In genomic region chr6:5179189-5179588, GRCm38 (mm10) we compare ENCODE assay signal across 30 mouse cellular contexts. TPM values are rescaled to one million over a fixed set of nuclear protein-coding genes. Genes with fewer than 3 reads are reported as not detected.
DNase-seq lines count a peak whose midpoint lies in the region; ATAC-seq and TF ChIP-seq lines count a peak whose summit lies in the region.
"Had no signal": no experiment of that assay in that cellular context is flagged by ENCODE, and none has a peak within 500 bp of the region (broad histone marks: within the 10 kb centered on the region; RNA-seq: fewer than 3 reads in every experiment).

No protein-coding gene starts in this region.

- WGBS in limb, embryonic 10.5 days = 57% methylated on average over 6 of the region's 6 CpGs
- WGBS in limb, embryonic 14.5 days = 32% methylated on average over 6 of the region's 6 CpGs
- WGBS in midbrain, embryonic 14.5 days = 94% methylated on average over 6 of the region's 6 CpGs
- 89% methylated on average over 6 of the region's 6 CpGs for WGBS in midbrain, embryonic 11.5 days

- H3K4me1 ChIP-seq in limb, embryonic 10.5 days = peaks cover 28% of the 10 kb centered on the region
- peaks cover 15% of the 10 kb centered on the region; the same call in 1 of the 2 replicates for H3K4me1 ChIP-seq in limb, embryonic 14.5 days (ENCODE audit: control insufficient read depth, insufficient read depth, low read length)
- H3K4me1 ChIP-seq in midbrain, embryonic 14.5 days (ENCODE audit: control insufficient read depth, insufficient read depth, low read length) = 0 out of 2 replicates have a peak, but pooled peaks cover 9% of the 10 kb centered on the region
- no peaks in the 10 kb centered on the region for H3K4me1 ChIP-seq in midbrain, embryonic 11.5 days (ENCODE audit: control insufficient read depth, insufficient read depth, low read length)
- H3K4me1 ChIP-seq: heart, embryonic 10.5 days; heart, embryonic 13.5 days had no signal

- H3K4me3 ChIP-seq in limb, embryonic 10.5 days = no peak overlapping the region
- no peak overlapping the region for H3K4me3 ChIP-seq in limb, embryonic 14.5 days (replicated peaks; ENCODE audit: low read length)
- no peak overlapping the region for H3K4me3 ChIP-seq in midbrain, embryonic 14.5 days (replicated peaks; ENCODE audit: low read depth, low read length)
- H3K4me3 ChIP-seq in midbrain, embryonic 11.5 days (ENCODE audit: low read depth, low read length) = no peak overlapping the region
- H3K4me3 ChIP-seq: erythroblast, embryonic 14.5 days; heart, adult 2 months; heart, embryonic 10.5 days had no signal

- H3K9me3 ChIP-seq in limb, embryonic 10.5 days (replicated peaks) = no peaks in the 10 kb centered on the region
- H3K9me3 ChIP-seq in limb, embryonic 14.5 days (ENCODE audit: control insufficient read depth, low read length) = no peaks in the 10 kb centered on the region
- no peaks in the 10 kb centered on the region for H3K9me3 ChIP-seq in midbrain, embryonic 14.5 days (ENCODE audit: control insufficient read depth, low read length)
- H3K9me3 ChIP-seq in midbrain, embryonic 11.5 days (ENCODE audit: control insufficient read depth, low read length) = no peaks in the 10 kb centered on the region
- H3K9me3 ChIP-seq: embryonic facial prominence, embryonic 10.5 days; embryonic facial prominence, embryonic 13.5 days; forebrain, embryonic 12.5 days; G1E; heart, embryonic 10.5 days; heart, embryonic 13.5 days; hindbrain, embryonic 13.5 days had no signal

- no peak overlapping the region for H3K9ac ChIP-seq in limb, embryonic 14.5 days (ENCODE audit: low read depth, low read length, severe bottlenecking)
- no peak overlapping the region for H3K9ac ChIP-seq in midbrain, embryonic 14.5 days (replicated peaks; ENCODE audit: low read length)
- no peak overlapping the region for H3K9ac ChIP-seq in midbrain, embryonic 11.5 days (ENCODE audit: low read length)
- H3K9ac ChIP-seq: embryonic facial prominence, embryonic 13.5 days; forebrain, embryonic 12.5 days; heart, embryonic 13.5 days had no signal

- H3K36me3 ChIP-seq in limb, embryonic 10.5 days = no peaks in the 10 kb centered on the region
- H3K36me3 ChIP-seq in limb, embryonic 14.5 days (ENCODE audit: control insufficient read depth, insufficient read depth, low read length) = no peaks in the 10 kb centered on the region
- no peaks in the 10 kb centered on the region for H3K36me3 ChIP-seq in midbrain, embryonic 14.5 days (ENCODE audit: control insufficient read depth, insufficient read depth, low read length)
- H3K36me3 ChIP-seq in midbrain, embryonic 11.5 days (ENCODE audit: control insufficient read depth, insufficient read depth, low read length) = no peaks in the 10 kb centered on the region
- H3K36me3 ChIP-seq: embryonic facial prominence, embryonic 10.5 days; embryonic facial prominence, embryonic 13.5 days; forebrain, embryonic 12.5 days; G1E; heart, embryonic 10.5 days; heart, embryonic 13.5 days; hindbrain, embryonic 13.5 days had no signal

- H3K27ac ChIP-seq in limb, embryonic 10.5 days = peak overlapping the region; percentile 75; the same call in 1 of the 2 replicates
- no peak overlapping the region for H3K27ac ChIP-seq in limb, embryonic 14.5 days (replicated peaks; ENCODE audit: low read depth, low read length)
- H3K27ac ChIP-seq in midbrain, embryonic 14.5 days (replicated peaks; ENCODE audit: low read depth, low read length) = no peak overlapping the region
- H3K27ac ChIP-seq in midbrain, embryonic 11.5 days (ENCODE audit: low read depth, low read length) = no peak overlapping the region
- H3K27ac ChIP-seq: embryonic facial prominence, embryonic 13.5 days; forebrain, embryonic 12.5 days; heart, adult 2 months; heart, embryonic 10.5 days; heart, embryonic 13.5 days had no signal

- no peak for TF ChIP-seq POLR2A in limb, embryonic 14.5 days (IDR thresholded peaks at IDR 0.05; ENCODE audit: borderline replicate concordance, extremely low read depth, insufficient read depth, insufficient read length)

- DNase-seq in heart, adult 11 months = peak; percentile 12
- no peak for DNase-seq in heart, postnatal 4 days
- DNase-seq in limb, embryonic 10.5 days (ENCODE audit: low spot score) = no peak
- peak; percentile 31 for DNase-seq in limb, embryonic 14.5 days (ENCODE audit: low spot score)
- DNase-seq in midbrain, embryonic 14.5 days = no peak
- no peak for DNase-seq in midbrain, embryonic 11.5 days (ENCODE audit: low spot score, missing footprints)
- DNase-seq: adrenal gland, adult 2 months; B cell, adult 2 months; cerebellum, adult 11 months; cerebellum, adult 2 months; cerebellum, adult 9-11 months; cerebellum, postnatal 25 days; gastrocnemius, postnatal 25 days; heart, adult 2 months; heart, postnatal 14 days had no signal

- H3K27me3 ChIP-seq in limb, embryonic 10.5 days (ENCODE audit: low read depth, poor library complexity, severe bottlenecking) = no peaks in the 10 kb centered on the region
- no peaks in the 10 kb centered on the region for H3K27me3 ChIP-seq in limb, embryonic 14.5 days (ENCODE audit: control insufficient read depth, insufficient read depth, low read length)
- H3K27me3 ChIP-seq in midbrain, embryonic 14.5 days (ENCODE audit: control insufficient read depth, insufficient read depth, low read length) = no peaks in the 10 kb centered on the region
- H3K27me3 ChIP-seq in midbrain, embryonic 11.5 days (ENCODE audit: control insufficient read depth, insufficient read depth, low read length) = no peaks in the 10 kb centered on the region
- H3K27me3 ChIP-seq: CH12.LX; embryonic facial prominence, embryonic 13.5 days; forebrain, embryonic 12.5 days; heart, embryonic 13.5 days; hindbrain, embryonic 13.5 days had no signal

- no peak for ATAC-seq in limb, embryonic 14.5 days (ENCODE audit: low FRiP score, low read depth)
- ATAC-seq in midbrain, embryonic 14.5 days (ENCODE audit: low FRiP score, low TSS enrichment) = no peak
- ATAC-seq in midbrain, embryonic 11.5 days (ENCODE audit: low FRiP score) = no peak
- ATAC-seq: inflammation-experienced regulatory T-cells, adult 6 months; intestine, embryonic 16.5 days had no signal

- H3K4me2 ChIP-seq in limb, embryonic 14.5 days (replicated peaks; ENCODE audit: low read depth, low read length, severe bottlenecking) = no peak overlapping the region
- no peak overlapping the region for H3K4me2 ChIP-seq in midbrain, embryonic 14.5 days (ENCODE audit: low read length)
- no peak overlapping the region for H3K4me2 ChIP-seq in midbrain, embryonic 11.5 days

RNA-seq across cellular contexts. Expression of gene Pon1, which starts 14.6 kb away (rescaled TPM):
- total RNA-seq in heart, postnatal 4 days (2021) = not detected
- polyA plus RNA-seq in limb, embryonic 10.5 days (2016; fragmentation: Nextera tagmentation; extraction: Ambion mirVana) = 0.10 TPM in 1 of 2 replicates, not detected in the other
- not detected in 2 replicates for polyA plus RNA-seq in limb, embryonic 14.5 days (2012; rRNA removed)
- polyA plus RNA-seq in limb, embryonic 14.5 days (2014; fragmentation: Nextera tagmentation; extraction: Ambion mirVana) = not detected in 2 replicates
- not detected in 2 replicates for polyA plus RNA-seq in midbrain, embryonic 14.5 days (2014; fragmentation: Nextera tagmentation; extraction: Ambion mirVana)
- 0.08 and 0.18 TPM in 2 replicates for polyA plus RNA-seq in midbrain, embryonic 11.5 days (2014; fragmentation: Nextera tagmentation; extraction: Ambion mirVana)
- total RNA-seq: CH12.LX; common myeloid progenitor, adult 5-6 weeks; hematopoietic stem cell, adult 5-6 weeks had no signal
- polyA plus RNA-seq: cerebellum, adult 2 months; embryonic facial prominence, embryonic 10.5 days; erythroblast, embryonic 14.5 days; frontal cortex, adult 2 months; G1E; heart, embryonic 13.5 days; heart, embryonic 16.5 days; inflammation-experienced regulatory T-cells, adult 6 months; intestine, embryonic 16.5 days had no signal

Comparison
In these comparisons a context has a peak if more than half of its experiments do, and no peak if none do; other contexts are left out.
1. DNase-seq: peak in heart, adult 11 months (single experiment) and limb, embryonic 14.5 days (single experiment); none in heart, postnatal 4 days (single experiment), limb, embryonic 10.5 days (single experiment), midbrain, embryonic 14.5 days (single experiment) and midbrain, embryonic 11.5 days (single experiment).